Mouse (Mus musculus) thymus, adult 2 months (tissue): Measurements from ENCODE around the gene Tyrobp. TPM values are rescaled to one million over a fixed set of nuclear protein-coding genes. Genes with fewer than 3 reads are reported as not detected.

Source experiments
- DNase-seq: peaks from one replicate; pipeline ENCODE4 v3.0.0; 2021
- H3K27ac ChIP-seq: fragments of 200-500 bp; 2 replicates; pipeline ENCODE4 v1.5.1; 2012; ENCODE audit warnings: low read length, control low read depth; ENCODE audit not compliant: control insufficient read depth, insufficient read depth
- H3K27me3 ChIP-seq: fragments of 200-500 bp; 2 replicates; pipeline ENCODE4 v1.6.1; 2012; ENCODE audit warnings: mild to moderate bottlenecking, low read length, moderate library complexity, mixed read lengths; ENCODE audit not compliant: control insufficient read depth, insufficient read depth
- H3K36me3 ChIP-seq: fragments of 200-500 bp; 2 replicates; pipeline ENCODE4 v1.6.1; 2012; ENCODE audit warnings: mild to moderate bottlenecking, low read length, moderate library complexity; ENCODE audit not compliant: control insufficient read depth, insufficient read depth
- H3K4me1 ChIP-seq: fragments of 200-500 bp; replicated peaks from 2 replicates; pipeline ENCODE4 v1.6.1; 2012; ENCODE audit warnings: low read length; ENCODE audit not compliant: control insufficient read depth, insufficient read depth
- H3K4me3 ChIP-seq: fragments of 200-500 bp; 2 replicates; pipeline ENCODE4 v1.5.1; 2012; ENCODE audit warnings: mild to moderate bottlenecking, low read length, control low read depth, moderate library complexity; ENCODE audit not compliant: control insufficient read depth, insufficient read depth
- CTCF ChIP-seq: fragments of 200-500 bp; IDR thresholded peaks from 2 replicates; pipeline ENCODE4 v1.5.1; 2012; ENCODE audit warnings: mild to moderate bottlenecking, control low read depth, low read length, moderate library complexity, borderline replicate concordance; ENCODE audit not compliant: control insufficient read depth, poor library complexity, insufficient read depth; ENCODE audit errors: extremely low read depth
- POLR2A ChIP-seq: fragments of 200-500 bp; IDR thresholded peaks from 2 replicates; pipeline ENCODE4 v1.6.1; 2012; ENCODE audit warnings: mild to moderate bottlenecking, low read length, control low read depth, moderate library complexity; ENCODE audit not compliant: control insufficient read depth, poor library complexity, insufficient read depth; ENCODE audit errors: extremely low read depth
- WGBS: fragments of 180-500 bp; shearing (Covaris S2); methylation state at CpG from one replicate; pipeline ENCODE4 v1.1.7; 2018; 5-methylcytosine and 5-hydroxymethylcytosine counted together
- polyA plus RNA-seq: library from polyadenylated mRNA; depleted of rRNA; stranded (reverse); fragments of >200 nt; gene quantifications from 2 replicates; pipeline ENCODE4 v1.2.3, GENCODE M21; 2012

Gene Tyrobp
- polyA plus RNA-seq, 1 experiment, result 417 TPM

GRCm38 (mm10) chr7:30450241-30450640 lies 36.7 kb downstream of the Tyrobp start:
- Histone ChIP-seq H3K27me3 (peaks cover 7% of the 10 kb centered on the region; the same call in 1 of the 2 replicates), H3K27ac (no peak overlapping the region), H3K36me3 (no peaks in the 10 kb centered on the region), H3K4me3 (no peak overlapping the region), H3K4me1 (peaks cover 7% of the 10 kb centered on the region)
- no peak for DNase-seq
- 82% methylated on average over 7 of the region's 7 CpGs for WGBS
- TF ChIP-seq CTCF, result no peak
- TF ChIP-seq POLR2A, result no peak

GRCm38 (mm10) chr7:30453327-30453726 lies 39.8 kb downstream of the Tyrobp start:
- Histone ChIP-seq H3K4me1 (peaks cover 6% of the 10 kb centered on the region), H3K36me3 (no peaks in the 10 kb centered on the region), H3K27me3 (peaks cover 20% of the 10 kb centered on the region), H3K27ac (no peak overlapping the region), H3K4me3 (no peak overlapping the region)
- no peak for DNase-seq
- TF ChIP-seq CTCF (no peak), POLR2A (no peak)
- 16% methylated on average over 25 of the region's 25 CpGs for WGBS

- DNase-seq, result peak; percentile 31
- no peak overlapping the region for H3K27ac ChIP-seq
- H3K36me3 ChIP-seq, result no peaks in the 10 kb centered on the region
- WGBS, result 1% methylated on average over 25 of the region's 25 CpGs
- TF ChIP-seq CTCF, result no peak
- TF ChIP-seq POLR2A, result no peak
- H3K27me3 ChIP-seq, result peaks cover 20% of the 10 kb centered on the region
- no peak overlapping the region for H3K4me3 ChIP-seq
- H3K4me1 ChIP-seq, result peaks cover 6% of the 10 kb centered on the region
Observed at GRCm38 (mm10) chr7:30453766-30454165, 40.2 kb downstream of the Tyrobp start.

GRCm38 (mm10) chr7:30454259-30454658 lies 40.7 kb downstream of the Tyrobp start:
- WGBS, result 16% methylated on average over 6 of the region's 6 CpGs
- DNase-seq, result no peak
- peaks cover 6% of the 10 kb centered on the region for H3K4me1 ChIP-seq
- H3K27me3 ChIP-seq, result peaks cover 20% of the 10 kb centered on the region
- H3K27ac ChIP-seq, result no peak overlapping the region
- no peak for TF ChIP-seq POLR2A
- TF ChIP-seq CTCF, result no peak
- H3K36me3 ChIP-seq, result no peaks in the 10 kb centered on the region
- no peak overlapping the region for H3K4me3 ChIP-seq

- TF ChIP-seq POLR2A (no peak), CTCF (no peak)
- no peak for DNase-seq
- no peak overlapping the region for H3K4me3 ChIP-seq
- H3K4me1 ChIP-seq, result peaks cover 6% of the 10 kb centered on the region
- 10% methylated on average over 9 of the region's 9 CpGs for WGBS
- H3K27ac ChIP-seq, result no peak overlapping the region
- peaks cover 20% of the 10 kb centered on the region for H3K27me3 ChIP-seq
- no peaks in the 10 kb centered on the region for H3K36me3 ChIP-seq
Observed at GRCm38 (mm10) chr7:30456487-30456886, 42.9 kb downstream of the Tyrobp start.

- Histone ChIP-seq H3K36me3 (no peaks in the 10 kb centered on the region), H3K4me1 (peaks cover 6% of the 10 kb centered on the region), H3K27ac (no peak overlapping the region), H3K4me3 (no peak overlapping the region), H3K27me3 (peaks cover 20% of the 10 kb centered on the region)
- TF ChIP-seq CTCF (no peak), POLR2A (no peak)
- no peak for DNase-seq
- 8% methylated on average over 31 of the region's 31 CpGs for WGBS
Observed at GRCm38 (mm10) chr7:30456911-30457628, 43.5 kb downstream of the Tyrobp start.
